Mouse (Mus musculus): ENCODE data around the gene Trp53i13. TPM values are rescaled to one million over a fixed set of nuclear protein-coding genes. Genes with fewer than 3 reads are reported as not detected.

The Trp53i13 gene
- polyA plus RNA-seq (2012; rRNA removed; ENCODE audit: low replicate concordance) = 32.3 and 56.0 TPM in 2 replicates

GRCm38 (mm10) chr11:77515637-77516552 is at the start of gene Trp53i13:
Gene Trp53i13, minus strand, starts transcription at chr11:77515980.

GRCm38 (mm10) chr11:77519043-77519442 is 3.3 kb upstream of the Trp53i13 start, which contains the start of gene Gm10392:
Gene Gm10392, minus strand, starts transcription at chr11:77519198.

GRCm38 (mm10) chr11:77514832-77515636 is 746 bp downstream of the Trp53i13 start, which contains the start of gene Abhd15:
Gene Abhd15, plus strand, starts transcription at chr11:77515121.

GRCm38 (mm10) chr11:77493512-77494343 is 22.1 kb downstream of the Trp53i13 start, which contains the start of gene Git1:
Gene Git1, plus strand, starts transcription at chr11:77493562.

GRCm38 (mm10) chr11:77489591-77490235 is 26.1 kb downstream of the Trp53i13 start, which contains the start of gene Ankrd13b:
Gene Ankrd13b, minus strand, starts transcription at chr11:77489678.

GRCm38 (mm10) chr11:77462283-77463100 is 53.3 kb downstream of the Trp53i13 start, which contains the start of gene Coro6:
Gene Coro6, plus strand, starts transcription at chr11:77462411.

Other genes starting within 250 kb of the Trp53i13 start
- gene Coro6, start 53.6 kb downstream of the Trp53i13 start, polyA plus RNA-seq (2012; rRNA removed; ENCODE audit: low replicate concordance) = 15.7 and 67.0 TPM in 2 replicates
- gene Ankrd13b, start 26.3 kb downstream of the Trp53i13 start, polyA plus RNA-seq (2012; rRNA removed; ENCODE audit: low replicate concordance) = 34.9 and 45.6 TPM in 2 replicates
- gene Git1, start 22.4 kb downstream of the Trp53i13 start, polyA plus RNA-seq (2012; rRNA removed; ENCODE audit: low replicate concordance) = 60.1 and 92.3 TPM in 2 replicates
- gene Abhd15, start 859 bp downstream of the Trp53i13 start, polyA plus RNA-seq (2012; rRNA removed; ENCODE audit: low replicate concordance) = 24.1 and 48.2 TPM in 2 replicates
- 0.13 and 0.19 TPM in 2 replicates for gene Gm10392, start 3.2 kb upstream of the Trp53i13 start, polyA plus RNA-seq (2012; rRNA removed; ENCODE audit: low replicate concordance)
- gene Taok1, start 91.8 kb upstream of the Trp53i13 start, polyA plus RNA-seq (2012; rRNA removed; ENCODE audit: low replicate concordance) = 3.4 and 8.1 TPM in 2 replicates
- gene Nufip2, start 170.2 kb upstream of the Trp53i13 start, polyA plus RNA-seq (2012; rRNA removed; ENCODE audit: low replicate concordance) = 13.6 and 24.4 TPM in 2 replicates
- gene Cryba1, start 209.3 kb upstream of the Trp53i13 start, polyA plus RNA-seq (2012; rRNA removed; ENCODE audit: low replicate concordance) = not detected in 2 replicates
- 47.0 and 51.8 TPM in 2 replicates for gene Myo18a, start 247.3 kb upstream of the Trp53i13 start, polyA plus RNA-seq (2012; rRNA removed; ENCODE audit: low replicate concordance)

All from mammary gland, adult 2 months (tissue).